Mouse (Mus musculus): Measurements from ENCODE around the gene Gm45618.

GRCm38 (mm10) chr7:142071212-142071578 lies 49.3 kb downstream of the Gm45618 start:
- TF ChIP-seq CTCF (IDR thresholded peaks at IDR 0.05 in 2 of 3, conservative IDR thresholded peaks at IDR 0.05 in 1 of 3; ENCODE audit: control insufficient read depth in 1 of 3, insufficient read depth in 1 of 3, low read depth in 2 of 3, low read length in 3 of 3, poor library complexity in 1 of 3, severe bottlenecking in 1 of 3) (no peak), POLR2A (IDR thresholded peaks at IDR 0.05; ENCODE audit: control insufficient read depth in 1 of 2, insufficient read depth in 1 of 2, low read depth in 1 of 2, low read length in 2 of 2, poor library complexity in 1 of 2) (no peak), EP300 (IDR thresholded peaks at IDR 0.05; ENCODE audit: low read depth in 1 of 2, low read length in 2 of 2) (no peak), MXI1 (IDR thresholded peaks at IDR 0.05; ENCODE audit: low read depth, low read length) (no peak), GABPA (IDR thresholded peaks at IDR 0.05; ENCODE audit: low read depth, low read length) (no peak), GATA1 (IDR thresholded peaks at IDR 0.05; ENCODE audit: low read depth, low read length) (no peak), USF1 (IDR thresholded peaks at IDR 0.05; ENCODE audit: low read depth, low read length) (no peak), UBTF (IDR thresholded peaks at IDR 0.05; ENCODE audit: borderline replicate concordance, insufficient read depth, low read depth, low read length) (no peak), MAX (IDR thresholded peaks at IDR 0.05; ENCODE audit: low read length) (no peak), E2F4 (IDR thresholded peaks at IDR 0.05; ENCODE audit: borderline replicate concordance, low read depth, low read length) (no peak), ZC3H11A (IDR thresholded peaks at IDR 0.05; ENCODE audit: low read depth, low read length) (no peak)

Data from MEL (cell line).